Mouse (Mus musculus): ENCODE results near the gene Sergef.

Sergef gene

GRCm38 (mm10) chr7:46447473-46448165 lies 192.0 kb downstream of the Sergef start:
- no peak for DNase-seq (ENCODE audit: low spot score)

- no peak for DNase-seq (ENCODE audit: low spot score)
Measured at GRCm38 (mm10) chr7:46445896-46446295, 193.7 kb downstream of the Sergef start.

GRCm38 (mm10) chr7:46443163-46443562 lies 196.4 kb downstream of the Sergef start:
- no peak for DNase-seq (ENCODE audit: low spot score)

- DNase-seq (ENCODE audit: low spot score): no peak
Measured at GRCm38 (mm10) chr7:46438537-46439141, 201.0 kb downstream of the Sergef start.

- no peak for DNase-seq (ENCODE audit: low spot score)
Measured at GRCm38 (mm10) chr7:46435833-46436232, 203.8 kb downstream of the Sergef start.

- DNase-seq (ENCODE audit: low spot score): no peak
Measured at GRCm38 (mm10) chr7:46433874-46434273, 205.7 kb downstream of the Sergef start.

- DNase-seq (ENCODE audit: low spot score): no peak
Measured at GRCm38 (mm10) chr7:46425012-46425411, 214.6 kb downstream of the Sergef start.

- no peak for DNase-seq (ENCODE audit: low spot score)
Measured at GRCm38 (mm10) chr7:46423951-46424350, 215.7 kb downstream of the Sergef start.

- DNase-seq (ENCODE audit: low spot score): peak; percentile 7
Measured at GRCm38 (mm10) chr7:46422764-46423412, 216.7 kb downstream of the Sergef start.

GRCm38 (mm10) chr7:46422052-46422763 lies 217.4 kb downstream of the Sergef start:
- DNase-seq (ENCODE audit: low spot score): no peak

- no peak for DNase-seq (ENCODE audit: low spot score)
Measured at GRCm38 (mm10) chr7:46421535-46421934, 218.1 kb downstream of the Sergef start.

- DNase-seq (ENCODE audit: low spot score): no peak
Measured at GRCm38 (mm10) chr7:46418102-46418622, 221.4 kb downstream of the Sergef start.

GRCm38 (mm10) chr7:46417467-46417866 lies 222.1 kb downstream of the Sergef start:
- DNase-seq (ENCODE audit: low spot score): no peak

- DNase-seq (ENCODE audit: low spot score): no peak
Measured at GRCm38 (mm10) chr7:46415818-46416425, 223.7 kb downstream of the Sergef start.

GRCm38 (mm10) chr7:46413959-46414725 lies 225.5 kb downstream of the Sergef start:
- DNase-seq (ENCODE audit: low spot score): no peak

- DNase-seq (ENCODE audit: low spot score): no peak
Measured at GRCm38 (mm10) chr7:46412823-46413222, 226.8 kb downstream of the Sergef start.

GRCm38 (mm10) chr7:46410727-46411126 lies 228.9 kb downstream of the Sergef start:
- no peak for DNase-seq (ENCODE audit: low spot score)

- no peak for DNase-seq (ENCODE audit: low spot score)
Measured at GRCm38 (mm10) chr7:46409204-46409789, 230.3 kb downstream of the Sergef start.

- no peak for DNase-seq (ENCODE audit: low spot score)
Measured at GRCm38 (mm10) chr7:46408606-46409005, 231.0 kb downstream of the Sergef start.

- DNase-seq (ENCODE audit: low spot score): no peak
Measured at GRCm38 (mm10) chr7:46404756-46405155, 234.9 kb downstream of the Sergef start.

Data from lung, postnatal 25 days (tissue).